In the genomic region with DNA sequence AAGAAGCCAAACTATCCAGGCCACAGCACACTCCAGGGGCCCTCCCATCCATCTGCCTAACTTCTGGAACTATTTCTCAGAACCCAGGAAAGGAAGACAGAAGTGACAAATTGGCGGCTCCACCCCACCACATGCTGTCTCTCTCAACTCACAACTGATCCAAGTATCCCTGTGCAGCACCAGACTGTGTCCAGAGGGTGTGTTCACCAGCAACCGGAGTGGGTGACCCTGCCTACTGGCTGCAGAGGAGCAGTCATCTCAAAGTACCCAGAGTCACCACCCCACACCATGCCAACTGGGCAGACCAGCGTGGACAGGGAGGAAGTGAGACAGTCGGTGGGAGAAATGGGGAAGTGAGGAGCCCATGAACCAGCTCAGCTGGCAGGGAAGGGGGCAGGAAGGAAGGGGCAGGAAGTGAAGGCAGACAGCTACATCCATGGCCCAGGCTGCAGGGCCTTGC, we compare ENCODE assay signal across 10 mouse cellular contexts. TPM values are rescaled to one million over a fixed set of nuclear protein-coding genes. Genes with fewer than 3 reads are reported as not detected.
DNase-seq lines count a peak whose midpoint lies in the region; ATAC-seq and TF ChIP-seq lines count a peak whose summit lies in the region.
"Had no signal": no experiment of that assay in that cellular context is flagged by ENCODE, and none has a peak within 500 bp of the region (broad histone marks: within the 10 kb centered on the region; RNA-seq: fewer than 3 reads in every experiment).

No protein-coding gene starts in this region.

- H3K36me3 ChIP-seq in limb, embryonic 15.5 days, result peaks cover 13% of the 10 kb centered on the region

- H3K4me2 ChIP-seq in limb, embryonic 15.5 days, result no peak overlapping the region

- H3K4me1 ChIP-seq in limb, embryonic 15.5 days, result peaks cover 73% of the 10 kb centered on the region

- no peak for TF ChIP-seq POLR2A in brain, embryonic 14.5 days (IDR thresholded peaks at IDR 0.05; ENCODE audit: borderline replicate concordance, extremely low read depth, insufficient read depth, insufficient read length, poor library complexity, severe bottlenecking)

- WGBS in limb, embryonic 15.5 days, result 54% methylated on average over 4 of the region's 4 CpGs

- no peaks in the 10 kb centered on the region for H3K9me3 ChIP-seq in limb, embryonic 15.5 days

- H3K4me3 ChIP-seq in limb, embryonic 15.5 days, result no peak overlapping the region

- ATAC-seq in limb, embryonic 15.5 days (ENCODE audit: insufficient number of reproducible peaks, low FRiP score, low TSS enrichment, low read depth), result no peak

- 0 out of 2 replicates have a peak overlapping the region, but pooled peaks have one; percentile 43 for H3K27ac ChIP-seq in limb, embryonic 15.5 days

- H3K9ac ChIP-seq in limb, embryonic 15.5 days, result no peak overlapping the region

- no peaks in the 10 kb centered on the region for H3K27me3 ChIP-seq in limb, embryonic 15.5 days

- peak; percentile 70 for DNase-seq in layer of hippocampus, adult 11-12 months (ENCODE audit: low spot score)
- DNase-seq in layer of hippocampus, postnatal 36 days, result no peak
- peak; percentile 65 to 68 for DNase-seq in B cell, adult 2 months
- DNase-seq in brain, embryonic 14.5 days (ENCODE audit: low read depth), result peak; percentile 72
- DNase-seq in embryo, embryonic 9.5 days (ENCODE audit: extremely low spot score), result no peak
- no peak for DNase-seq in gastrocnemius, adult 18-20 months (ENCODE audit: low spot score)
- DNase-seq in c-Kit-positive CD71-positive TER-119-positive erythroid progenitor cells, embryonic 14.5 days (ENCODE audit: low spot score), result no peak

- no peak for TF ChIP-seq CTCF in brain, embryonic 14.5 days (IDR thresholded peaks at IDR 0.05; ENCODE audit: borderline replicate concordance, extremely low read depth, insufficient read depth, insufficient read length)

RNA-seq across cellular contexts. Expression of a gene that starts 15.8 kb away (rescaled TPM):
- total RNA-seq in layer of hippocampus, postnatal 36 days (2021), result 10 to 100 TPM; 37.4 to 37.6 TPM
- 21.3 and 40.2 TPM in 2 replicates for polyA plus RNA-seq in brain, embryonic 14.5 days (2012; rRNA removed)
- polyA plus RNA-seq in limb, embryonic 15.5 days (2015; fragmentation: Nextera tagmentation; extraction: Ambion mirVana), result 2.3 and 2.9 TPM in 2 replicates
- 1 to 10 TPM; 2.7 to 3.9 TPM for total RNA-seq in gastrocnemius, adult 18-20 months (2021)

RNA-seq across cellular contexts. Expression of a gene that starts 23.6 kb away (rescaled TPM):
- not detected for total RNA-seq in layer of hippocampus, postnatal 36 days (2021)
- not detected in 2 replicates for polyA plus RNA-seq in brain, embryonic 14.5 days (2012; rRNA removed)
- polyA plus RNA-seq in limb, embryonic 15.5 days (2015; fragmentation: Nextera tagmentation; extraction: Ambion mirVana), result not detected in 2 replicates
- not detected for total RNA-seq in gastrocnemius, adult 18-20 months (2021)
- total RNA-seq: heart, postnatal 14 days had no signal
- polyA plus RNA-seq: neural tube, embryonic 11.5 days had no signal

RNA-seq across cellular contexts. Expression of a gene that starts 56.3 kb away (rescaled TPM):
- total RNA-seq in layer of hippocampus, postnatal 36 days (2021), result 1 to 10 TPM; 3.3 to 5.5 TPM
- 12.6 and 17.3 TPM in 2 replicates for polyA plus RNA-seq in brain, embryonic 14.5 days (2012; rRNA removed)
- 29.5 and 31.6 TPM in 2 replicates for polyA plus RNA-seq in limb, embryonic 15.5 days (2015; fragmentation: Nextera tagmentation; extraction: Ambion mirVana)
- 1 to 10 TPM; 1.3 to 1.9 TPM for total RNA-seq in gastrocnemius, adult 18-20 months (2021)

Comparison
In these comparisons a context has a peak if more than half of its experiments do, and no peak if none do; other contexts are left out.
1. DNase-seq: peak in layer of hippocampus, adult 11-12 months (single experiment), B cell, adult 2 months (2 of 2) and brain, embryonic 14.5 days (single experiment); none in layer of hippocampus, postnatal 36 days (0 of 2), embryo, embryonic 9.5 days (single experiment), gastrocnemius, adult 18-20 months (single experiment) and c-Kit-positive CD71-positive TER-119-positive erythroid progenitor cells, embryonic 14.5 days (single experiment).
2. RNA of a gene that starts 15.8 kb away (total RNA-seq): 37.4 to 37.6 TPM in layer of hippocampus, postnatal 36 days; 2.7 to 3.9 TPM in gastrocnemius, adult 18-20 months; every median in the first group is over 4 times any median in the second.